Mouse (Mus musculus) hindbrain, embryonic 12.5 days (tissue): ENCODE data around the gene Ifnar1. TPM values are rescaled to one million over a fixed set of nuclear protein-coding genes. Genes with fewer than 3 reads are reported as not detected.
A peak's percentile ranks its signal among the peaks of the same experiment; 100 is the strongest.

Experiments
- ATAC-seq: fragments of 200-750 bp; cut with Nextera tagmentation; 2 replicates; pipeline ENCODE4 v1.8.0; 2017; ENCODE audit warnings: moderate TSS enrichment; ENCODE audit not compliant: low FRiP score
- H3K27ac ChIP-seq: fragments of 300-500 bp; sonication (generic); 2 replicates; pipeline ENCODE4 v1.5.1; 2016; ENCODE audit warnings: mild to moderate bottlenecking
- H3K27me3 ChIP-seq: fragments of 300-500 bp; sonication (generic); 2 replicates; pipeline ENCODE4 v1.6.1; 2016; ENCODE audit warnings: mild to moderate bottlenecking
- H3K36me3 ChIP-seq: fragments of 300-500 bp; sonication (generic); 2 replicates; pipeline ENCODE4 v1.6.1; 2016; ENCODE audit warnings: mild to moderate bottlenecking
- H3K4me1 ChIP-seq: fragments of 300-500 bp; sonication (generic); 2 replicates; pipeline ENCODE4 v1.6.1; 2016
- H3K4me2 ChIP-seq: fragments of 300-500 bp; sonication (generic); replicated peaks from 2 replicates; pipeline ENCODE4 v1.6.1; 2016; ENCODE audit warnings: mild to moderate bottlenecking
- H3K4me3 ChIP-seq: fragments of 300-500 bp; sonication (generic); 2 replicates; pipeline ENCODE4 v1.5.1; 2016; ENCODE audit warnings: mild to moderate bottlenecking
- H3K9ac ChIP-seq: fragments of 300-500 bp; sonication (generic); 2 replicates; pipeline ENCODE4 v1.6.1; 2016; ENCODE audit warnings: mild to moderate bottlenecking, moderate library complexity
- H3K9me3 ChIP-seq: fragments of 300-500 bp; sonication (generic); replicated peaks from 2 replicates; pipeline ENCODE4 v1.6.1; 2016; ENCODE audit warnings: mild to moderate bottlenecking
- WGBS: fragments of 180-500 bp; shearing (Covaris S2); methylation state at CpG from one replicate; pipeline ENCODE4 v1.1.7; 2016; 5-methylcytosine and 5-hydroxymethylcytosine counted together
- polyA plus RNA-seq: library from polyadenylated mRNA; unstranded; fragments of >200 nt; fragmentation: Nextera tagmentation; extraction: Ambion mirVana; gene quantifications from 2 replicates; pipeline ENCODE4 v1.2.1, GENCODE M21; 2016

Ifnar1 gene
- polyA plus RNA-seq, 1 experiment from 2014 or later = 60.7 TPM

DNA sequence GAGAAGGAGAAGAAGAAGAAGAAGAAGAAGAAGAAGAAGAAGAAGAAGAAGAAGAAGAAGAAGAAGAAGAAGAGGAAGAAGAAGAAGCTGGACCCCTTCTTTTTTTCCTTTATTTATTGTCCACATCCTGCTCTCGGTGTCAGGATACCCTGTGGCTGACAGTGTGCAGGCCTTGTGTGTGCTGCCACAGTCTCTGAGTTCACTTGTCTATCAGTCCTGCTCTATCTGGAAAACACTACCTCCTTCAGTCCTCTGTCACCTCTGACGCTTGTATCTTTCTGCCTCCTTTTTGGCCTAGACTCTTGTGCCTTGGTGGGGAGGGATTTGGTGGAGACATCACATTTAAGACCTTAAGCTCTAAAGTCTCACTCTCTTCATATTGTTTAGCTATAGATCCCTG is 21.6 kb upstream of the Ifnar1 start:
- Histone ChIP-seq H3K27ac (no peak overlapping the region), H3K4me3 (no peak overlapping the region), H3K27me3 (no peaks in the 10 kb centered on the region), H3K4me1 (peaks cover 18% of the 10 kb centered on the region), H3K9ac (no peak overlapping the region), H3K9me3 (no peaks in the 10 kb centered on the region), H3K36me3 (no peaks in the 10 kb centered on the region), H3K4me2 (no peak overlapping the region)
- WGBS = 96% methylated on average over 2 of the region's 2 CpGs
- ATAC-seq = no peak

DNA sequence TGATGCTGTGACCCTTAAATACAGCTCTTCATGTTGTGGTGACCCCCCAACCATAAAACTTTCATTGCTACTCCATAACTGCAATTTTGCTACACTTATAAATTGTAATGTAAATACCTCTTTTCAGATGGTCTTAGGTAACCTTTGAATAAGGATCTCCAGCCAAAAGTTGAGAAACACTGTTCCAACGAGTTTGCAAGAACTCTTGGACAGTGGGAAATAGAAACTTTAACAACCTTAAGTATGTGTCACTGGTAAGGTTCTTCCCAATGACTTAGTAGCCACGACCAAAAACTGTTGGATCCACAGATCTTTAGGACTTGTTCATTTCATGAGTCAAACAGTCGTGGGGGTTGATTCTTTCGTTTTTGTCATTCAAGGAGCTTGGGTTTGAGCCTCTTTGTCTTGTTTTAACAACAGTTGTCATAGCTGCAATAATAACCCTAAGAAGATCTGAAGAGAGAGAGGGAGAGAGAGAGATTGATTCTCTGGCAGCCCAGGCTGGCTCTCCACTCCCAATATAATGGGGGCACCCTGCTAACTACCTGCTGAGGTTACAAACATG is 21.1 kb upstream of the Ifnar1 start:
- Histone ChIP-seq H3K9me3 (no peaks in the 10 kb centered on the region), H3K27ac (0 out of 2 replicates have a peak overlapping the region, but pooled peaks have one; percentile 88), H3K4me3 (peak overlapping the region; percentile 57), H3K4me1 (peaks cover 18% of the 10 kb centered on the region), H3K36me3 (no peaks in the 10 kb centered on the region), H3K9ac (peak overlapping the region; percentile 70), H3K4me2 (peak overlapping the region; percentile 86), H3K27me3 (no peaks in the 10 kb centered on the region)
- 83% methylated on average over 4 of the region's 4 CpGs for WGBS
- ATAC-seq = no peak

DNA sequence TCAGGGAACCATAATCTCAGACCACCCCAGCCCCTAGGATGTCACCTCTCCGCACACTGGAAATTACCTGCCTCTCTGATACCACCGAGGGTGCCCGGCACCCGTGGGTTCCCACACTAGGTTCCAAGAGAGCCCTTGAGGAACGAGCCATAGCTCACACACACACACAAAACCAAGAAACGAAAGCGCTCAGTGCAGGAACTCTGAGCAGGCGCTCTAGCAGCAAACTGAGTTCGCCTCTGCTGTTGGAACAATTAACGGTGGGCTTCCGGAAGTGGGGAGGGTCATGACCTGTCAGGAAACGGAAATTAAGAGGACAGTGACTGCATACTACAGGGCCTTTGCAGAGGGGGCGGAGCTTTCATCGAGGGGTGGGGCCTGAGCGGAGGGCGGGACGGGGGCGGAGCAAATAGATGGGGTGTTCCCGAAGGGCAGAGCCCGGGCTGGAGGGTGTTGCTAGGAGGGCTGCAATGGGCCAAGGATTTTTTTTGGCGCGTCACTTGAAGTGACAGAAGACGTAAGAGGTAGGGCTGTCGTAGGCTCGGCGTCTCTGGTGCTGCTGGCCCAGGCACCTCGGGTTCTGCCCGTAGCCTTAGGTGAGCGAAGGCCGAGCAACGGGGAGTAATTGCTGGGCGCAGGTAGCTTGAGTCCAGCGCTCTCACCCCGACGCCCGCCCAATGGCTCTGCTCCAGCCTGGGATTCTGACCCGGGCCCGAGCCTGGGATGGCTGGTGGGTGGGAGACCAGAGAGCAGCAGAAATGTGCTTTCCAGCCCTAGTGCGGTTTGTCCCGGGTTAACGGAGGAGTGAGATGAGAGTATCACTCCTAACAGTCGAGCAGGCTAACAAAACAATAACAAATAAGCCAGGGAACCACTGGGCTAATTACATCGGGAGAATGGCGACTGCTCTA is 20.2 kb upstream of the Ifnar1 start:
- peak overlapping the region; percentile 88 for H3K27ac ChIP-seq
- 1% methylated on average over 44 of the region's 44 CpGs for WGBS
- H3K4me3 ChIP-seq = peak overlapping the region; percentile 57
- peak overlapping the region; percentile 86 for H3K4me2 ChIP-seq
- H3K27me3 ChIP-seq = no peaks in the 10 kb centered on the region
- no peaks in the 10 kb centered on the region for H3K9me3 ChIP-seq
- H3K36me3 ChIP-seq = no peaks in the 10 kb centered on the region
- peak overlapping the region; percentile 70 for H3K9ac ChIP-seq
- ATAC-seq = peak; percentile 97
- H3K4me1 ChIP-seq = peaks cover 18% of the 10 kb centered on the region

DNA sequence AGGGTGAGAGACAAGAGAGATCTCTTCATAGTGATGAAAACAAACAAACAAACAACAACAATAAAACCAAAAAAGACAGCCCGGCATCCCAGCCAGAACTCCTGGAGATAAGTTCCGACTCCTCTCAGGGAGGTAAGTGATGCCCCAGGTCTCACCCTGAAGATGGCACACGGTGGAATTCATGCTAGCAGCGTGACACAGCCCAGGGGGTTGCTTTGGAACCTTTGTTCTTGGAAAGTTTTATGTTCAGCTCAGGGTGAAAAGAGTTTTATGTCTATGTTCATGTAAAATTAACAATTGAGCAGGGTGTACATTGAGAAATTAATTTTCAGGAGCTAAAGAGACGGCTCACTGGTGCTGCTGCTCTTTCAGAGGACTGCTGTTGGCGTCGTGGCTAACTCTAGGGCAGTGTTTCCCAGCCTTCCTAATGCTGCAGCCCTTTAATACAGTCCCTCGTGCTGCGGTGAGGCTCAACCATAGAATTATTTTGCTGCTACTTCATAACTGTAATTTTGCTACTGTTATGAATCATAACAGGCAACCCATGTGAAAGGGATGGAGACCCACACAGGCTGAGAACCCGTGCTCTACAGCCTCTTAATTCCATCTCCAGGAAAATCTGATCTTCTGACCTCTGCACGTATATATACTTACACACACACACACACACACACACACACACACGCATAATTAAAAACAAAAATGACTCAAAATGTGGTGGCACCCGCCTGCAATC is 19.4 kb upstream of the Ifnar1 start:
- no peak overlapping the region for H3K27ac ChIP-seq
- peak overlapping the region; percentile 70 for H3K9ac ChIP-seq
- 55% methylated on average over 13 of the region's 13 CpGs for WGBS
- H3K27me3 ChIP-seq = no peaks in the 10 kb centered on the region
- peak overlapping the region; percentile 86 for H3K4me2 ChIP-seq
- H3K4me3 ChIP-seq = peak overlapping the region; percentile 57
- 0 out of 2 replicates have a peak, but pooled peaks have one; percentile 18 for ATAC-seq
- no peaks in the 10 kb centered on the region for H3K9me3 ChIP-seq
- no peaks in the 10 kb centered on the region for H3K36me3 ChIP-seq
- peaks cover 18% of the 10 kb centered on the region for H3K4me1 ChIP-seq

DNA sequence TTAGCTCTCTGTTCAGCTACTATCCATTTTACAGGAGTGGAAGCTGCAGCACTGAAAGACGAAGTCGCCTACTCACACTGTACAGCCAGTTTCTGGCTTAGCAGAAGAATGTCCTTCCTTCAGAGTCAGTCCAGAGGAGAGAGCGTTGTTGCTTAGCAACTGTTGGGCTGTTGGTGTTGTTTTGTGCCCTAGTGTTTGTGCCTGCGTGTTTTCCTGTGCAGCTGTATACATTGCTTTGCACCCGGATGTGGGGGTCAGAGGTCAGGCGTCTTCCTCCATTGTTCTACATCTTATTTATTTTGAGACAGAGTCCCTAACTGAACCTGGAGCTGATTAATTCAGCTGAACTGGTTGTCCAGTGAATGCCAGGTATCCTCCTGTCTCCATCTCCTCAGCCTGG is 18.5 kb upstream of the Ifnar1 start:
- ATAC-seq = no peak
- H3K36me3 ChIP-seq = no peaks in the 10 kb centered on the region
- 44% methylated on average over 6 of the region's 6 CpGs for WGBS
- no peaks in the 10 kb centered on the region for H3K27me3 ChIP-seq
- H3K4me2 ChIP-seq = peak overlapping the region; percentile 86; the same call in 1 of the 2 replicates
- peaks cover 18% of the 10 kb centered on the region for H3K4me1 ChIP-seq
- no peaks in the 10 kb centered on the region for H3K9me3 ChIP-seq
- no peak overlapping the region for H3K4me3 ChIP-seq
- no peak overlapping the region for H3K27ac ChIP-seq
- 0 out of 2 replicates have a peak overlapping the region, but pooled peaks have one; percentile 9 for H3K9ac ChIP-seq

DNA sequence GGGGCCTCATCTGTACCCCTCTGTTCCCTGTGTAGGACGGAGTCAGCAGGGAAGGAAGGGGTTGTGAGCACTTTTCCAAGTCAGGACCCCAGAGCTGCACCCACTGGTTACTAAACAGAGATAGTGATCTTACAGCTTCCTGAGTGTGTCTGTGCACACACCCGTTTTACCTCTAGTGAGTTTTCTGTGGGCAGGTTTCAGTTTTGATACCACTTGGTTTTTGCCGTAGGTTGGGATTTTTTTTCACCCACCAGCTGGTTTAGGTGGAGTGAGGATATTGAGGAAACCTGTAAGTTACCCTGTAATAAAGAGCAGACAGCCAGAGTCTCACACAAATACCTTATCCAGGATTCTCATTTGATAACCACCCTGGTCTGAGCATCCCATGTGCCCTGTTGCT is 14.6 kb upstream of the Ifnar1 start:
- no peaks in the 10 kb centered on the region for H3K27me3 ChIP-seq
- H3K9ac ChIP-seq = no peak overlapping the region
- 87% methylated on average over 3 of the region's 3 CpGs for WGBS
- no peak overlapping the region for H3K27ac ChIP-seq
- H3K9me3 ChIP-seq = no peaks in the 10 kb centered on the region
- no peak for ATAC-seq
- H3K4me3 ChIP-seq = no peak overlapping the region
- peaks cover 14% of the 10 kb centered on the region for H3K4me1 ChIP-seq
- H3K36me3 ChIP-seq = no peaks in the 10 kb centered on the region
- no peak overlapping the region for H3K4me2 ChIP-seq

DNA sequence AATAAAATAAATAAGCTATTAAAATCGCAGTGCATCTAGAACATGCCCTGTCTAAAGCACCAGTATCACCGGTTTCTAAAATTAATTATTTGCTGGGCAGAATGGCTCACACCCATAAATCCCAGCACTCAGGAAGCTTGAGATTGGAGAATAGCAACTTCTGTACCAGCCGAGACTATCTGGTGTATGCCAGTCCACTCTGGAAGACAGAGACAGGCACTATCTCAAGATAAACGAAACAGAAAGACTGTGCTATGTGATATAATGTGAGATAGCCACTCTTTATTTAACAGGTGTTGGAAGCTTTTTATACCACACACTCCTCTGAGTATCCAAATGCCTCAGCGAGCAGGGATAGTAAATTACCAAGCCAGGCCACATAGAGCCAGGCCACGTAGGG is 13.6 kb upstream of the Ifnar1 start:
- Histone ChIP-seq H3K36me3 (no peaks in the 10 kb centered on the region), H3K4me1 (peaks cover 4% of the 10 kb centered on the region), H3K27ac (no peak overlapping the region), H3K27me3 (no peaks in the 10 kb centered on the region), H3K4me2 (no peak overlapping the region), H3K9ac (no peak overlapping the region), H3K4me3 (no peak overlapping the region), H3K9me3 (no peaks in the 10 kb centered on the region)
- WGBS = 88% methylated on average over 6 of the region's 6 CpGs
- ATAC-seq = no peak

DNA sequence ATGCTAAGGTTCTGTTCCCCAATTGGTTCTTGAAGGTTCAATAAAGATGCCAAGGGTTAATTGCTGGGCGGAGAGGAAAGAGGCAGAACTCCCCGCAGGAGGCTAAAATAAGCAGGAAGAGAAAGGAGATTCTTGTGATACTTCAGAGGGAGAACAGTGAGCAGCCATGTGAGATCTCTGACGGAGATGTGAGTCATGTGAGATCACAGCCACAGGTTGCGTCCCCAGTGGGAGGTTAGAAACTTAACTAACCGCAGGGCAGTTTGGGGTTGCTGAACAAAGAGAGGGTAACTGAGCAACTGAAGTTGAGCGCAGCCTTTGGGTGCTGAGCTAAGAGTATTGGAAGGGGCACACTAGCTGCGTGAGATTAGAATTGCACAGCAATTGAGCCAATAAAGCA is 9.3 kb upstream of the Ifnar1 start:
- no peaks in the 10 kb centered on the region for H3K27me3 ChIP-seq
- no peak overlapping the region for H3K4me2 ChIP-seq
- H3K4me3 ChIP-seq = no peak overlapping the region
- no peaks in the 10 kb centered on the region for H3K9me3 ChIP-seq
- H3K4me1 ChIP-seq = no peaks in the 10 kb centered on the region
- no peaks in the 10 kb centered on the region for H3K36me3 ChIP-seq
- no peak overlapping the region for H3K27ac ChIP-seq
- no peak overlapping the region for H3K9ac ChIP-seq
- no peak for ATAC-seq
- WGBS = 59% methylated on average over 7 of the region's 7 CpGs

DNA sequence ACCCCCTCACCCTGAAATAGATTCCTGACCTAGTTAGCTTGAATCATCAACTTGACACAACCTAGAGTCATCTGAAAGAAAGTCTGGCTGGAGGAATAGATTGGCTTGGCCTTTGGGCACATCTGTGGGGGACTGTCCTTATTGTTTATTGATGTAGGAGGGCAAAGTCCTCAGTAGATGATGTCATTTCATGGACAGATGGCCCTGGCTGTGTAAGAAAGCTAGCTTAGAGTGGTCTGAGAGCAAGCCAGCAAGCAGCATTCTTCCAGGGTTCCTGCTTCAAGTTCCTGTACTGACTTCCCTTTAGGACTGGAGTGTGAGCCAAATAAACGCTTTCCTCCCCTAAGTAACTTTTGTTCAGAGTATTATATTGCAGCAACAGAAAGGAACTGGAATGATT is 7.0 kb upstream of the Ifnar1 start:
- Histone ChIP-seq H3K27ac (no peak overlapping the region), H3K36me3 (no peaks in the 10 kb centered on the region), H3K4me2 (no peak overlapping the region), H3K9ac (no peak overlapping the region), H3K4me1 (no peaks in the 10 kb centered on the region), H3K9me3 (no peaks in the 10 kb centered on the region), H3K27me3 (no peaks in the 10 kb centered on the region), H3K4me3 (no peak overlapping the region)
- ATAC-seq = no peak
- 78% methylated on average over 1 of the region's 1 CpGs for WGBS

DNA sequence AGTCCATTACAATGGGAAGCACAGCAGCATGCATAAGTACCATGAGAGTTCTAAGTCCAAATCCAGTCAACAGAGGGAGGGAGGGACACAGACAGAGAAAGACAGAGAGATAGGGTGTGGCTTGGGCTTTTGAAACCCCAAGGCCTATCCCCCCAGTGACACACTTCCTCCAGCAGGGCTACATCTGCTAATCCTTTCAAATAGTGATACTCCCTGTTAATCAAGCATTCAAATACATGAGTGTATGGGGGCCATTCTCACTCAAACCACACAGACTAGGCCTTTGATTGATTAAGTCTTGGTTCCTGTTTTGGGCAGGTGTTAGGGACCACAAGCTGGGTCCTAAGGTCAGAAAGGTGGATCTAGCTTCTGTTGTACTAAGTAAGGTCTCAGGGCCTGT is 4.5 kb upstream of the Ifnar1 start:
- H3K4me2 ChIP-seq = no peak overlapping the region
- no peak for ATAC-seq

DNA sequence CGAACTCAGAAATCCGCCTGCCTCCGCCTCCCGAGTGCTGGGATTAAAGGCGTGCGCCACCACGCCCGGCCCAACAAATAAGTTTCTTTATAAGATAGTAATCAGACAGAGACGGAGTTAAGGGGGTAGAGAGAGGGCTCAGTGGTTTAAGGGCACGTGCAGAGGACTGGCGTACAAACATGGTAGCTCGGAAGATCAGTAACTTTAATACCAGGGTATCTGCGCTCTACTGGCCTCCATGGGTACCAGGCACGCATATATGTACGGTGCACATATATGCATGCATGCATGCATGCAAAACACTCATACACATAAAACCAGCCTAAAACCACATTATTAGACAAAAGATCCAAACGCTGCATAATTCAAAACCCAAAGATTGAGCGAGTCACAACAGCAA is 651 bp upstream of the Ifnar1 start:
- H3K4me1 ChIP-seq = peaks cover 12% of the 10 kb centered on the region
- H3K4me2 ChIP-seq = peak overlapping the region; percentile 76
- peak overlapping the region; percentile 96 for H3K9ac ChIP-seq
- H3K27me3 ChIP-seq = no peaks in the 10 kb centered on the region
- peaks cover 9% of the 10 kb centered on the region; the same call in 1 of the 2 replicates for H3K36me3 ChIP-seq
- ATAC-seq = peak; percentile 46
- H3K4me3 ChIP-seq = peak overlapping the region; percentile 90
- 51% methylated on average over 17 of the region's 17 CpGs for WGBS
- peak overlapping the region; percentile 97 for H3K27ac ChIP-seq
- no peaks in the 10 kb centered on the region for H3K9me3 ChIP-seq

More for the DNA sequence above, 4.5 kb upstream of the Ifnar1 start:
- H3K4me1 ChIP-seq = no peaks in the 10 kb centered on the region
- no peak overlapping the region for H3K9ac ChIP-seq
- H3K4me3 ChIP-seq = no peak overlapping the region
- no peaks in the 10 kb centered on the region for H3K9me3 ChIP-seq
- H3K36me3 ChIP-seq = no peaks in the 10 kb centered on the region
- no peaks in the 10 kb centered on the region for H3K27me3 ChIP-seq
- H3K27ac ChIP-seq = no peak overlapping the region

DNA sequence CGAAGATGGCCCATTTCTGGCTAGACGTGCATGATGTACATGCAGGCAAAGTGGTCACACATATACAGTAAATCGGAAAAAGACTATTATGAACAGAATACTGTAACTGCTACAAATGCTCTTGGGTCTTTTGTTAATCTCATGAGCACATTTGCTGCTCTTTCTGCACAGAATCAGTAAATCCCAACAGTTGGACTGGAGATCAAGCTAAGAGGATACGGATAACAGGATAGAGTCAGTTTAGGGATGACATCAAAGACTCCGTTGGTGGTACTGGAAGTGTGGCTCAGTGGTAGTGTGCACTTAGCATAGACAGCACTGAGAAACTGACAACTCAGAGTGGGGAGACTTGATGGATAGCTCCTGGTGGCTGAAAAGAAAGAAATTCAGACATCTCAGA is 803 bp downstream of the Ifnar1 start:
- WGBS = 41% methylated on average over 5 of the region's 5 CpGs
- H3K27ac ChIP-seq = peak overlapping the region; percentile 97
- H3K4me1 ChIP-seq = peaks cover 12% of the 10 kb centered on the region
- H3K4me2 ChIP-seq = peak overlapping the region; percentile 76
- H3K9me3 ChIP-seq = no peaks in the 10 kb centered on the region
- peaks cover 22% of the 10 kb centered on the region for H3K36me3 ChIP-seq
- ATAC-seq = no peak
- H3K4me3 ChIP-seq = peak overlapping the region; percentile 90
- H3K9ac ChIP-seq = peak overlapping the region; percentile 96
- H3K27me3 ChIP-seq = no peaks in the 10 kb centered on the region
